Mouse (Mus musculus) forebrain, postnatal 0 days (tissue): ENCODE measurements around the gene Gm1604a. TPM values are rescaled to one million over a fixed set of nuclear protein-coding genes. Genes with fewer than 3 reads are reported as not detected.
"Not testable (repeated sequence)": the region's sequence is repeated elsewhere in the genome, so short reads cannot be mapped to it uniquely, and the experiment has no call there.

Experiments
- ATAC-seq: fragments of 200-750 bp; cut with Nextera tagmentation; 2 replicates; pipeline ENCODE4 v1.8.0; 2017; ENCODE audit warnings: mild to moderate bottlenecking, moderate library complexity
- DNase-seq: peaks from one replicate; pipeline ENCODE4 v3.0.0-alpha.2; 2015
- H3K27ac ChIP-seq: fragments of 300-500 bp; sonication (generic); 2 replicates; pipeline ENCODE4 v1.5.1; 2014; ENCODE audit warnings: low read depth, mild to moderate bottlenecking, antibody characterized with exemption, low read length, moderate library complexity, mixed read lengths
- H3K27me3 ChIP-seq: fragments of 300-500 bp; sonication (generic); 2 replicates; pipeline ENCODE4 v1.6.1; 2014; ENCODE audit warnings: mild to moderate bottlenecking, low read length, mixed read lengths; ENCODE audit not compliant: insufficient read depth
- H3K36me3 ChIP-seq: fragments of 300-500 bp; sonication (generic); 2 replicates; pipeline ENCODE4 v1.6.1; 2014; ENCODE audit warnings: mild to moderate bottlenecking, moderate library complexity; ENCODE audit not compliant: insufficient read depth
- H3K4me1 ChIP-seq: fragments of 300-500 bp; sonication (generic); 2 replicates; pipeline ENCODE4 v1.6.1; 2014; ENCODE audit warnings: antibody characterized with exemption; ENCODE audit not compliant: insufficient read depth
- H3K4me2 ChIP-seq: fragments of 300-500 bp; sonication (generic); 2 replicates; pipeline ENCODE4 v1.6.1; 2014; ENCODE audit warnings: low read depth, mild to moderate bottlenecking, moderate library complexity
- H3K4me3 ChIP-seq: fragments of 300-500 bp; sonication (generic); 2 replicates; pipeline ENCODE4 v1.5.1; 2014; ENCODE audit warnings: low read depth, low read length, mixed read lengths
- H3K9ac ChIP-seq: fragments of 300-500 bp; sonication (generic); 2 replicates; pipeline ENCODE4 v1.6.1; 2014; ENCODE audit warnings: mild to moderate bottlenecking
- H3K9me3 ChIP-seq: fragments of 300-500 bp; sonication (generic); 2 replicates; pipeline ENCODE4 v1.6.1; 2016; ENCODE audit warnings: low read length
- WGBS: fragments of 180-500 bp; shearing (Covaris S2); extraction: QIAGEN DNeasy Blood & Tissue Kit; methylation state at CpG from one replicate; pipeline ENCODE4 v1.1.7; 2014; 5-methylcytosine and 5-hydroxymethylcytosine counted together
- polyA plus RNA-seq: library from polyadenylated mRNA; unstranded; fragments of >200 nt; fragmentation: Nextera tagmentation; extraction: Ambion mirVana; gene quantifications from 2 replicates; pipeline ENCODE4 v1.2.1, GENCODE M21; 2015
- total RNA-seq: library from RNA; depleted of rRNA; stranded (reverse); fragments of >200 nt; gene quantifications from 2 replicates; pipeline ENCODE4 v1.2.3, GENCODE M21; 2014

The Gm1604a gene
- total and polyA plus RNA-seq, 2 experiments from 2014 or later = 0.57 TPM; not detected in 1

DNA sequence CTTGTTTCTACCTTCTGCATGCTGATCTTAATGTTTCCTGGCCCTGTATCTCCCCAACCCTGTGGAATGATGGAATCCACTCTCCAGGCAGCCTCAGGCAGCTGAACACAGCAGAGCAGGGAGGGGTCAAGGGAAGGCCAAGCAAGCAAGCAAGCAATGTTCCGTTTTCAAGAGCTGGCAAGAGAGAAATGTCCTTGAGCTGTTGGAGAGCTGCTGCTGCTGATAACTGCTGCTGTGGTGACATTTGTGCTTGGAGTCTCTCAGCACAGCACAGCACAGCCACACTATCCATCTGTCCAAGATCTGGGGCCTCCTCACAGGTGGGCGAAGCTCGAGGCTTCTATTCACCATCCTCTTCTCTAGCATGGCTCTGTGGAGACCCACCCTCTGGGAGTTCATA lies 22.0 kb upstream of the Gm1604a start:
- not testable (repeated sequence) for ATAC-seq, H3K4me3 ChIP-seq, H3K4me2 ChIP-seq, H3K4me1 ChIP-seq, H3K9ac ChIP-seq, DNase-seq, H3K27me3 ChIP-seq, H3K27ac ChIP-seq, H3K36me3 ChIP-seq, H3K9me3 ChIP-seq
- WGBS = no CpG with 5 or more reads among the region's 3 CpGs

- DNase-seq, H3K9me3 ChIP-seq, H3K27ac ChIP-seq, H3K36me3 ChIP-seq, H3K4me2 ChIP-seq, H3K4me3 ChIP-seq, H3K4me1 ChIP-seq, H3K27me3 ChIP-seq, ATAC-seq, H3K9ac ChIP-seq: not testable (repeated sequence)
- 21% methylated on average over 3 of the region's 4 CpGs for WGBS
Measured at GRCm38 (mm10) chr17:7005646-7006045, 19.7 kb upstream of the Gm1604a start.

DNA sequence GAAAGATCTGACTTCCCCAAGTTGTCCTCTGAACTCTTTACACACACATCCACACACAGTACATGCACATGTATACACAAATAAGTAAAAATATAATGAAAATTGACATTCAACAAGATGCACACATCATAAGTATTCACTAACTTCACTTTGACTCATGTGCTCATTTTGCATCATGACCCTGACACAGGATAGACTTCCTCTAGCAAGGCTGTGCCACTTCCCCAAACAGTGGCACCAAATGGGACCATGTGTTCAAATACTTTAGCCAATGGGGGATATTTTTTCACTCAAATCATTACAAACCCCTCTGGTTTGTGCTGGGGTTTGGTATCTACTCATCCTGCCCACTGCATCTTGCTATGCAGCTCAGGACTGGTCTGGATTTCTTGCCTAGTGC lies 16.5 kb upstream of the Gm1604a start:
- not testable (repeated sequence) for H3K36me3 ChIP-seq, H3K4me2 ChIP-seq, ATAC-seq, H3K9ac ChIP-seq, H3K4me3 ChIP-seq, H3K27ac ChIP-seq, H3K4me1 ChIP-seq, H3K9me3 ChIP-seq, DNase-seq, H3K27me3 ChIP-seq

GRCm38 (mm10) chr17:7009440-7009839 lies 15.9 kb upstream of the Gm1604a start:
- not testable (repeated sequence) for H3K27me3 ChIP-seq, H3K9me3 ChIP-seq, H3K4me3 ChIP-seq, H3K36me3 ChIP-seq, H3K9ac ChIP-seq, ATAC-seq, H3K4me2 ChIP-seq, DNase-seq, H3K4me1 ChIP-seq, H3K27ac ChIP-seq
- no CpG with 5 or more reads among the region's 7 CpGs for WGBS

GRCm38 (mm10) chr17:7009901-7010300 lies 15.5 kb upstream of the Gm1604a start:
- WGBS = 79% methylated on average over 4 of the region's 9 CpGs

DNA sequence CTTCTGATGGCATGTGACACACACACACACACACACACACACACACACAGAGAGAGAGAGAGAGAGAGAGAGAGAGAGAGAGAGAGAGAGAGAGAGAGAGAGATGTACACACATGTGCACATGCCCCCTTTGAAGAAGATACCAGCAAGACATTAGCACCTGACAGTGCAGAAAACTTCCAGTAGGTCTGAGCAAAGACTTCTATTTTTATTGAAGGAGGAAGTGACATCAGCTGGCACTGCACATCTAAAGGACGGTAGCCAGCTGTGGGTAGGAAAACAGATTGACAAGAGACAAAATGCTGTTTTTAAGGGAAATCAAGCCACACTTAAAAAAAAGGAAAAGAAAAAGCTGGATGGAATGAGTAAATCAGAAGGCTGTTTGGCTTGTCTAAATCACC lies 11.2 kb upstream of the Gm1604a start:
- H3K9ac ChIP-seq, H3K4me3 ChIP-seq, H3K27me3 ChIP-seq, H3K4me1 ChIP-seq, H3K4me2 ChIP-seq, H3K27ac ChIP-seq, DNase-seq, H3K36me3 ChIP-seq, H3K9me3 ChIP-seq, ATAC-seq: not testable (repeated sequence)
- no CpG with 5 or more reads among the region's 1 CpGs for WGBS

More at GRCm38 (mm10) chr17:7009901-7010300, 15.5 kb upstream of the Gm1604a start:
- not testable (repeated sequence) for DNase-seq, H3K9ac ChIP-seq, H3K4me1 ChIP-seq, H3K27ac ChIP-seq, H3K9me3 ChIP-seq, H3K36me3 ChIP-seq, ATAC-seq, H3K27me3 ChIP-seq, H3K4me3 ChIP-seq, H3K4me2 ChIP-seq

DNA sequence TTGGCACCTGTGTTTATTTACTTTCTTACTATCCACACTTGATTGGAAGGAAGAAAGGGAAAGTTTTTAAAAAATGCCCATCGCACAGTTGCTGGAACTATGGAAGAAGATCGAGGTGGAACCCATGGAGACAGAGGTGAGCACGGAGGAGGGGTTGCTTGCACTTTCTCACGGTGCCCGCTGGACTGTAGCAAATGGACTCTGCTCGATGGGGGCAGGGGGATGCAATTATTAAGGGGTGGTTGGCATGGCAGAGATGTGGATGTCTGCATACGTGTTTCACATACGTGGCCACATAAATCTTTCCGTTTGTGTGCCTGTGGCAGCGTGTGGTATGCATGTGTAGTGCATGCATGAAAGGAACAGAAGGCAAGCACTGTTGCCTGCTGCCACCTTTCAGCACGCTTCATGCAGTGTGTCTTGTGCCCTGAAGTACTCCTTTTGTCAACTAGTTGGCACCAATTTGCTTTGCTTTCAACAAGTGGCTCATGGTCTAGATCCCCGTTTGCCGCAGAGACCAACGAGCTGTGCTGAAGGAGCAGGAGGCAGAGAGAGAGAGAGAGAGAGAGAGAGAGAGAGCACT lies 487 bp downstream of the Gm1604a start:
- 6% methylated on average over 3 of the region's 14 CpGs for WGBS
- DNase-seq, H3K4me1 ChIP-seq: not testable (repeated sequence)

DNA sequence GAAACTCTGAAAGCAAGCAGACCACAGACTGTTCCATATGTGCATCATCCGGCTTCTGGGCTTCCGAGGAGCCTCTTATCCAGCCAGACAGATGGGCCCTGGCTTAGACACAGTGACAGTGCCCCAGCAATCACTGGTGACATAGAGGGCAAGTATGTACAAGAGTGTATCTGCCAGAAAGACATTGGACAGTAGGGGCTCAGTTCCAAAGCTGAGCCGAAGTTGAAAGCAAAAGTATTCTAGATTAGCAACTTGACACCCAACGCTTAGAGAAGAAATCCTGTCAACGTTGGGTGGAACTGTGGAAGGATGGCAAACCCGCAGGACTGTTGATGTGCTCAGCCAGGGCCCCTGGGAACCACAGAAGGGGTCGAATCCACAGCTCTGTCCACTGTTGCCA lies 4.8 kb downstream of the Gm1604a start:
- not testable (repeated sequence) for H3K27ac ChIP-seq, ATAC-seq
- 82% methylated on average over 4 of the region's 7 CpGs for WGBS

More for the DNA sequence above, 487 bp downstream of the Gm1604a start:
- peak; percentile 92 for ATAC-seq
- H3K36me3 ChIP-seq, H3K4me2 ChIP-seq, H3K27ac ChIP-seq, H3K27me3 ChIP-seq, H3K9me3 ChIP-seq, H3K4me3 ChIP-seq, H3K9ac ChIP-seq: not testable (repeated sequence)

GRCm38 (mm10) chr17:7030622-7031174 lies 5.3 kb downstream of the Gm1604a start:
- not testable (repeated sequence) for H3K27ac ChIP-seq, H3K4me1 ChIP-seq, ATAC-seq, H3K9me3 ChIP-seq, DNase-seq, H3K36me3 ChIP-seq, H3K4me2 ChIP-seq, H3K27me3 ChIP-seq, H3K9ac ChIP-seq, H3K4me3 ChIP-seq
- 60% methylated on average over 3 of the region's 6 CpGs for WGBS

More for the DNA sequence above, 4.8 kb downstream of the Gm1604a start:
- not testable (repeated sequence) for H3K9me3 ChIP-seq, H3K27me3 ChIP-seq, H3K4me3 ChIP-seq, H3K4me2 ChIP-seq, H3K9ac ChIP-seq, H3K36me3 ChIP-seq, H3K4me1 ChIP-seq, DNase-seq

- not testable (repeated sequence) for H3K9me3 ChIP-seq, H3K4me3 ChIP-seq, H3K36me3 ChIP-seq, H3K27ac ChIP-seq, H3K27me3 ChIP-seq, DNase-seq, H3K4me1 ChIP-seq, H3K9ac ChIP-seq, H3K4me2 ChIP-seq
- WGBS = 51% methylated on average over 3 of the region's 17 CpGs
- ATAC-seq = peak; percentile 88; the same call in 1 of the 2 replicates
Measured at GRCm38 (mm10) chr17:7033192-7034166, 8.1 kb downstream of the Gm1604a start.
